Mouse (Mus musculus): ENCODE measurements around the gene Fndc4. TPM values are rescaled to one million over a fixed set of nuclear protein-coding genes. Genes with fewer than 3 reads are reported as not detected.

Fndc4 gene
- total RNA-seq, 2 experiments from 2014 or later, result 9.5 to 10.3 TPM

GRCm38 (mm10) chr5:31266101-31266500, 29.8 kb downstream of the Fndc4 start:
- no peak for DNase-seq (ENCODE audit: low spot score in 2 of 2)

- DNase-seq (ENCODE audit: low spot score in 2 of 2), result peak in 1 of 2 experiments; percentile 14
Measured at GRCm38 (mm10) chr5:31257616-31258015, 38.3 kb downstream of the Fndc4 start.

- no peak for DNase-seq (ENCODE audit: low spot score in 2 of 2)
Measured at GRCm38 (mm10) chr5:31255971-31256370, 39.9 kb downstream of the Fndc4 start.

- DNase-seq (ENCODE audit: low spot score in 2 of 2), result no peak
Measured at GRCm38 (mm10) chr5:31255381-31255780, 40.5 kb downstream of the Fndc4 start.

- no peak for DNase-seq (ENCODE audit: low spot score in 2 of 2)
Measured at GRCm38 (mm10) chr5:31254901-31255300, 41.0 kb downstream of the Fndc4 start.

- no peak for DNase-seq (ENCODE audit: low spot score in 2 of 2)
Measured at GRCm38 (mm10) chr5:31254452-31254851, 41.4 kb downstream of the Fndc4 start.

- no peak for DNase-seq (ENCODE audit: low spot score in 2 of 2)
Measured at GRCm38 (mm10) chr5:31253806-31254205, 42.1 kb downstream of the Fndc4 start.

GRCm38 (mm10) chr5:31252795-31253545, 42.9 kb downstream of the Fndc4 start:
- no peak for DNase-seq (ENCODE audit: low spot score in 2 of 2)

GRCm38 (mm10) chr5:31252151-31252550, 43.7 kb downstream of the Fndc4 start:
- DNase-seq (ENCODE audit: low spot score in 2 of 2), result no peak

GRCm38 (mm10) chr5:31251541-31252101, 44.3 kb downstream of the Fndc4 start, which contains the start of gene Krtcap3:
Krtcap3 (plus strand) TSS chr5:31251691.
- DNase-seq (ENCODE audit: low spot score in 2 of 2), result no peak

- no peak for DNase-seq (ENCODE audit: low spot score in 2 of 2)
Measured at GRCm38 (mm10) chr5:31250716-31251115, 45.2 kb downstream of the Fndc4 start.

Other genes with a start within 250 kb of the Fndc4 start
- gene Atraid, start 247.8 kb downstream of the Fndc4 start, total RNA-seq (2021), result 100 to 1,000 TPM; 104 to 109 TPM
- 10 to 100 TPM; 31.6 to 33.1 TPM for gene Slc5a6, start 247.2 kb downstream of the Fndc4 start, total RNA-seq (2021)
- gene Cad, start 241.3 kb downstream of the Fndc4 start, total RNA-seq (2021), result 10 to 100 TPM; 17.5 to 25.4 TPM
- gene Dnajc5g, start 189.8 kb downstream of the Fndc4 start, total RNA-seq (2021), result not detected
- gene Slc30a3, start 187.8 kb downstream of the Fndc4 start, total RNA-seq (2021), result not detected
- under 1 TPM in 1 of 2 experiments, not detected in 1; 0.35 TPM for gene Trim54, start 179.4 kb downstream of the Fndc4 start, total RNA-seq (2021)
- not detected for gene Ucn, start 157.3 kb downstream of the Fndc4 start, total RNA-seq (2021)
- gene Mpv17, start 141.8 kb downstream of the Fndc4 start, total RNA-seq (2021), result 10 to 100 TPM; 59.1 to 61.5 TPM
- gene Gm29609, start 116.2 kb downstream of the Fndc4 start, total RNA-seq (2021), result 1 to 10 TPM; 1.9 to 2.2 TPM
- gene Gtf3c2, start 115.9 kb downstream of the Fndc4 start, total RNA-seq (2021), result 10 to 100 TPM; 43.8 to 55.2 TPM
- gene Snx17, start 102.9 kb downstream of the Fndc4 start, total RNA-seq (2021), result 100 to 1,000 TPM; 103 to 108 TPM
- 10 to 100 TPM; 54.9 to 69.8 TPM for gene Eif2b4, start 102.7 kb downstream of the Fndc4 start, total RNA-seq (2021)
- 10 to 100 TPM; 25.9 to 29.2 TPM for gene Zfp513, start 93.8 kb downstream of the Fndc4 start, total RNA-seq (2021)
- gene Ppm1g, start 75.4 kb downstream of the Fndc4 start, total RNA-seq (2021), result 100 to 1,000 TPM; 110 to 129 TPM
- gene Nrbp1, start 55.2 kb downstream of the Fndc4 start, total RNA-seq (2021), result 10 to 100 TPM; 66.7 to 89.4 TPM
- gene Gm9970, start 54.8 kb downstream of the Fndc4 start, total RNA-seq (2021), result under 1 TPM in 1 of 2 experiments, not detected in 1; 0.60 TPM
- gene Krtcap3, start 44.4 kb downstream of the Fndc4 start, total RNA-seq (2021), result 1 to 10 TPM; 4.9 to 6.5 TPM
- 10 to 100 TPM; 34.9 to 37.9 TPM for gene Ift172, start 5.0 kb downstream of the Fndc4 start, total RNA-seq (2021)
- under 1 TPM; 0.22 to 0.36 TPM for gene Gckr, start 1.4 kb upstream of the Fndc4 start, total RNA-seq (2021)
- gene Zfp512, start 156.4 kb upstream of the Fndc4 start, total RNA-seq (2021), result 10 to 100 TPM; 15.1 to 19.4 TPM
- gene 4930548H24Rik, start 189.7 kb upstream of the Fndc4 start, total RNA-seq (2021), result under 1 TPM in 1 of 2 experiments, not detected in 1; 0.13 TPM
- gene Gpn1, start 198.7 kb upstream of the Fndc4 start, total RNA-seq (2021), result 10 to 100 TPM; 25.5 to 33.3 TPM
- 10 to 100 TPM; 23.4 to 31.4 TPM for gene Slc4a1ap, start 230.9 kb upstream of the Fndc4 start, total RNA-seq (2021)
- gene Supt7l, start 231.7 kb upstream of the Fndc4 start, total RNA-seq (2021), result 10 to 100 TPM; 15.5 to 17.1 TPM